Mouse (Mus musculus) v-Abl transformed pro-B cells (cell line): ENCODE measurements at regions not wholly inside any gene's neighbourhood (a gene's known extent, or its start where the extent isn't known, plus 50 kb on each side); places are given as distances from the start of the nearest gene placed in this dataset.

Source experiments
- in situ Hi-C, 2 experiments: fragments of 400-800 bp; cut with MboI; formaldehyde crosslinking; loops; one replicate each; pipeline ENCODE4 v1.15.1; 2025; ENCODE audit not compliant: unreplicated experiment in 2 of 2

DNA sequence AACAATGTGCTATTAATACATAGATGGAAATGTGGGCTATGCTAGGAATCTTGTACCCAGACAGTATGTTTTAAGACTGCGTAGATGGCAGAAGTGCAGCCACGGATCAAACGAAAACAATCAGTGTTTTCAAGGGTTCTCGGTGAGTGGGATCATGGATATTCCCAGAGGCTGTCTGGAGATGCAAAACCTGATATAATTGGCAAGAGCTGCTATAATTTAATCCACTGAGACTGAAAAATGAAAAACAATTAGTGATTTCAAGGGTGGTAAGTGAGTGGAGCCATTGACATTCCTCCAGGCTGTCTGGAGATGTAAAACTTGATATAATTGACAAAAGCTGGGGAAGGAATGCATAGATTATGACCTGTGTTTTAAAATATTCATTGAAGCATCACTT is 545.5 kb upstream of the Api5 start:
- in situ Hi-C loops: no loop called here

DNA sequence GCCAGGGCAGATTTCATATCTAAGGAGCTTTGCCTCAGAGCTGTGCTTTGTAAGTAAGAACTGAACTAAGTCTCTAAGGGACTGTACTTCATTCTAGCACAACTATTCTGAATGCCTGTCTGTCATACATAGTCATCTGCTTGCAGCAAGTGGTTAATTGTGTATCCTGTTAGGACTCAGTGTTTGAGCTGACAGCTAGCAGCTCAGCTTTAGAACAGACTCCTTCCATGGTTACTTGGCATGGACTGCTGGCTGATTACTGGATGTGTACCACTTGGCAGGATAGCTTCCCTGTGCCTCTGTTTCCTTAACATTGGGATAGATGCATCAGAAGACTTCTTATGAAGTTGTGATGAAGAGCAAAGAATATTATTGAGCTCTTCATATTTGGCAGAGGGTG is 525.6 kb upstream of the Api5 start:
- in situ Hi-C loops: loop anchor here in 1 of 2 experiments (25.0 kb wide), 1 partner anchor 501 kb away; no protein-coding TSS in a partner anchor

DNA sequence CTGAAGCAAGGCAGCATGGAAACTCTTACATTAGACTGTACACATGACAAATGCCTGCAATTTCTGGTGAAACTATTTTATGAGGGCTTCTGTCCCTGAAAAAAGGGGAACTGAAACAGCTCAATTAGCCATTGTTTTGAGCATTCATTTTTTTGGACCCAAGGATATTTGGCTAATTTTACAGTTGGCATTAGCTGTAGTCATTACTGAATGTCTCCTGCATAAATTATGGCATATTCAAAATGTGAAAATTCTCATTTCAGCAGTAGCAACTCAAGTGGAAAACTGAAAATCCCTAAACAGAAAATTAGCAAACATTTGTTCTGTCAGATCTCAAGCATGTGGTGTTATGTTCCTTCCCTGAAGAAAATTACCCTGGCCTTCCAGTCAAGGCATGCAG is 507.7 kb upstream of the Api5 start:
- in situ Hi-C loops: no loop called here

DNA sequence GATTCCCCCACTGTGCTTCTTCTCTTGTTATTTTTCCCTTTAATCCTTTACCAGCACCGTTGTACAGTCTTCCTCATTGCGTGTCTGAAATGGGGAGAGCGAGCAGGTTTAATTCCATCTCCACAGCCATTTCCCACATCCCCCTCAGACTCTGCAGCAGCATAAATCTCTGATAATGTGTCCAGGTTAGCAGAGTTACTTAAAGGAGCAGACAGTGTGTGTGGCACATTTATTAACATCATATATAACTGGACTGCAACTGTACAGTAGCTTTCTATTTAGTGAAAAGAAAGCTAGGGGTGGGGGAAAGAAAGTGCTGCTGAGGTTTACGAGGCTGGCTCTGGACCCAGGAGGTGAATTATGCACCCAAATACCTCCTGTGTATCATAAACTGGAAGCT is 494.2 kb upstream of the Api5 start:
- in situ Hi-C loops: no loop called here

DNA sequence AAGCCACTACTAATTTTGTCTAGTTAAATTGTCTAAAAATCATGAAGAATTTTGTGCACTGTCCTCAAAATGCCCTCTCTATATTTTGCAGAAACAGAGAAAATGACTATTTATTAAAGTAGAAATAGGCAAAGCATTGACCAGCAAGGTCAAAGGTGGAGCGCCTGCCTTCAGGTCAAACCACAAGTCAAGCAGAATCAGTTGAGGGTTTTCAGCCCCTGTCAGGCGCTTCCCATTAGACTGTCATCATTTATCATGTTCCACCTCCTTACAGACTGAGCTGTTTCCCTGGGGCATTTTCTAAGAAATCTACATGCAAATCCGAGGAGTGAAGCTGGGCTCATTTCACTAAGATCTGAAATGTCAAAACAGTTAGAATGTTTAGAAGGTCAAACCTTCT is 481.4 kb upstream of the Api5 start:
- in situ Hi-C loops: no loop called here

DNA sequence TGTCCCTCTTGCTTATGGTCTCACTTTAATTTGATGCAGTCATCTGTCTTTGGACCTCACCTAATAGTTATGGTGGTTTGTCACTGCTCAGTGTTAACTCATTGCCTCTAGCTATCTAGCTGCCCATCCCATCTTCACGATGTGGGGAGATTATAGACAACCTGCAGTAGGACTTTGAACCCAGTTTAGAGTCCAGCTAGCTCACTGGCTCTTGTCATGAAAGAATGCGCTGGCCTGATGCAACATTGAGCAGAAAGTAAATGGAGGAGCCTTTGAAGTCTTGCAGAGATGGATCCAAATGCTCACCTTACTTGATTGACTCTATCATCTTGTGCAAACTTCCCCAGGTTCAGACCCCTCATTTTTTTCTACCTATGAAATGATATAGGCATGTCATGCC is 480.1 kb upstream of the Api5 start:
- in situ Hi-C loops: no loop called here

DNA sequence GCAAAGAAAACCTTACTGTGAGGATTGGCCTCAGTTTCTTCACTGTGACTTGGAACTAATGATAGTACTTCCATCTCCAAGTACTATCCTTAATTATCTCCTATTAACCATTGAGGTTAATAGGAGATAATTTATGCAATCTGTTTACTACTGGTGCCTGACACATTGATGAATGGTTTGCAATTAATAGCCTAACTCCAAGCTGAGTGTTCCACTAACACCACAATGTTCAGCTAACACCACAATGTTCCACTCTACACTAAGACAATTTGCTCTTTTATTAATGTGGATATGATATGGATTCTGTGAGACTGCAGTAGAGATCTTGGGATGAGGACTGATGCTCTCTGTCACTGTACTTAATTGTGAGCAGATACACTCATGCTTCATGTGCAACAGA is 463.6 kb upstream of the Api5 start:
- in situ Hi-C loops: no loop called here
